Mouse (Mus musculus): ENCODE measurements at regions not wholly inside any gene's neighbourhood (a gene's known extent, or its start where the extent isn't known, plus 50 kb on each side); places are given as distances from the start of the nearest gene placed in this dataset.

DNA sequence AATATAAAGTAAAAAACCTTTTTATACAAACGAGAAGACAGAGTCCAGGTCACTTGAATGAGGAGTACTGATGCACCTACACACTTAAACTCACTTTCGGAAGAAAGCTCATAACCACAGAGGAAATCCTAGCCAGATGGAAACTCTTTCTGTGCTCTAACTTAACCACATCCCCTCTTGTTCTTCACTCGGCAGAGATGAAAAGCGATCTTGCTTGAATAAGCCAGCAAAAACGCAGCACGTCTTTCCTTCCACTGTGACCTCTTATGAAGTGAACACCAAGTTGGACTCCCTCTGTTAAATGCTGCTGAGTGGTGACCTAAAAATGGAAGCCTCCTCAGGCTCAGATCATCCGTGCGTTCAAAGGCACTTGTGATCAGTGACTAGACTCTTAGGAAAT is 113.1 kb upstream of the Crim1 start:
- TF ChIP-seq CTCF (conservative IDR thresholded peaks at IDR 0.05; ENCODE audit: low read length) (no peak), NANOG (IDR thresholded peaks at IDR 0.05; ENCODE audit: borderline replicate concordance, low read length) (no peak)
